Mouse (Mus musculus): ENCODE measurements around the gene Plcxd1.
"Not testable (repeated sequence)": the region's sequence is repeated elsewhere in the genome, so short reads cannot be mapped to it uniquely, and the experiment has no call there.

Gene Plcxd1

GRCm38 (mm10) chr5:110099656-110100580 is at the start of gene Plcxd1:
Gene Plcxd1, plus strand, starts transcription at chr5:110099969.
- DNase-seq, result peak; percentile 19 to 51

- DNase-seq, result peak; percentile 86 to 90
Observed at GRCm38 (mm10) chr5:110057637-110058408, 41.9 kb upstream of the Plcxd1 start.

GRCm38 (mm10) chr5:110072413-110072812 is 27.4 kb upstream of the Plcxd1 start, which contains the start of gene Gm17655:
Gene Gm17655, minus strand, starts transcription at chr5:110072513.
- DNase-seq, result not testable (repeated sequence)

- DNase-seq, result no peak
Observed at GRCm38 (mm10) chr5:110082961-110083360, 16.8 kb upstream of the Plcxd1 start.

- no peak for DNase-seq
Observed at GRCm38 (mm10) chr5:110086161-110086866, 13.5 kb upstream of the Plcxd1 start.

- no peak for DNase-seq
Observed at GRCm38 (mm10) chr5:110091546-110091945, 8.2 kb upstream of the Plcxd1 start.

GRCm38 (mm10) chr5:110094030-110094846 is 5.5 kb upstream of the Plcxd1 start, which contains the start of gene Gm35315:
Gene Gm35315, minus strand, starts transcription at chr5:110094420.
- DNase-seq, result peak; percentile 81 to 89

GRCm38 (mm10) chr5:110094847-110095213 is 4.9 kb upstream of the Plcxd1 start:
- DNase-seq, result no peak

GRCm38 (mm10) chr5:110098991-110099477 is 735 bp upstream of the Plcxd1 start:
- DNase-seq, result no peak

- DNase-seq, result peak; percentile 47 to 62
Observed at GRCm38 (mm10) chr5:110100921-110101631, 1.3 kb downstream of the Plcxd1 start.

- DNase-seq, result peak; percentile 67 to 75
Observed at GRCm38 (mm10) chr5:110101716-110102347, 2.1 kb downstream of the Plcxd1 start.

- DNase-seq, result no peak
Observed at GRCm38 (mm10) chr5:110102429-110102828, 2.7 kb downstream of the Plcxd1 start.

GRCm38 (mm10) chr5:110102853-110103625 is 3.3 kb downstream of the Plcxd1 start:
- no peak for DNase-seq

- no peak for DNase-seq
Observed at GRCm38 (mm10) chr5:110103901-110104615, 4.3 kb downstream of the Plcxd1 start.

GRCm38 (mm10) chr5:110104616-110105380 is 5.0 kb downstream of the Plcxd1 start:
- DNase-seq, result no peak

GRCm38 (mm10) chr5:110106140-110106871 is 6.5 kb downstream of the Plcxd1 start:
- DNase-seq, result no peak

- DNase-seq, result no peak
Observed at GRCm38 (mm10) chr5:110106901-110107564, 7.3 kb downstream of the Plcxd1 start.

All from kidney, postnatal 4 days (tissue).